Mouse (Mus musculus): ENCODE measurements around the gene Metap1. TPM values are rescaled to one million over a fixed set of nuclear protein-coding genes. Genes with fewer than 3 reads are reported as not detected.

The Metap1 gene
- polyA plus RNA-seq, 1 experiment from 2014 or later, result 96.9 TPM

DNA sequence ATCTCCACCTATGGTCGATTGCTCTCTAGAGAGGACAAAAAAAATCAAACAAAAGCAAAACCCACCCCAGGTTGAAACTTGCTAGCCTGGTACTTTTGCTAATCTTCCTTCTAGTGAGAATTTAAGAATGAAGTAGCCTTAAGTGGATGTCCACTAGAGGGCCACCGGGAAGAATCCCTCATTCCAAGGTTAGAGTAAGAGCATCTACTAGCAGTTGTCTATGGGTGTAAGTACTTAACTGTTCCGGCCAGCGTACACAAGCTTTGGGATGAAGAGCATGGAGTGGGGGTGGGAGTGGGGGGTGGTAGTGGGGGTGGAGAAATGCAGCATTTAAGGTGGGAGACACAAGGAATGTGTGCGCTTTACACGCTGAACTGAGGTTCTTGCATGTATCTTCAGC, 17.4 kb upstream of the Metap1 start:
- CTCF ChIA-PET, result interaction anchor here (0.9 to 3.3 kb wide), 5 partner anchors 9 to 35 kb away, joined by 3 to 21 read pairs (median 13); partner anchors contain the start of gene Eif4e
- DNase-seq (ENCODE audit: low read depth, low spot score), result no peak
- in situ Hi-C loops (cut with MboI; ENCODE audit: low pct_unique_long_range_greater_than_20kb), result loop anchor here (5.0 kb wide), 1 partner anchor 691 kb away; no protein-coding TSS in a partner anchor
- POLR2A ChIA-PET, result interaction anchor here (0.6 kb wide), 1 partner anchor 263 kb away, joined by 3 read pairs; no protein-coding TSS in a partner anchor
- peak; percentile 63 for TF ChIP-seq CTCF (IDR thresholded peaks at IDR 0.05)
- H3K27me3 ChIP-seq, result no peaks in the 10 kb centered on the region
- ATAC-seq, result peak; percentile 74

GRCm38 (mm10) chr3:138503754-138504153, 14.4 kb upstream of the Metap1 start:
- TF ChIP-seq CTCF (IDR thresholded peaks at IDR 0.05), result no peak
- H3K27me3 ChIP-seq, result no peaks in the 10 kb centered on the region
- in situ Hi-C loops (cut with MboI; ENCODE audit: low pct_unique_long_range_greater_than_20kb), result no loop called here
- DNase-seq (ENCODE audit: low read depth, low spot score), result no peak
- ATAC-seq, result no peak
- CTCF ChIA-PET, result no interaction called here
- POLR2A ChIA-PET, result no interaction called here

DNA sequence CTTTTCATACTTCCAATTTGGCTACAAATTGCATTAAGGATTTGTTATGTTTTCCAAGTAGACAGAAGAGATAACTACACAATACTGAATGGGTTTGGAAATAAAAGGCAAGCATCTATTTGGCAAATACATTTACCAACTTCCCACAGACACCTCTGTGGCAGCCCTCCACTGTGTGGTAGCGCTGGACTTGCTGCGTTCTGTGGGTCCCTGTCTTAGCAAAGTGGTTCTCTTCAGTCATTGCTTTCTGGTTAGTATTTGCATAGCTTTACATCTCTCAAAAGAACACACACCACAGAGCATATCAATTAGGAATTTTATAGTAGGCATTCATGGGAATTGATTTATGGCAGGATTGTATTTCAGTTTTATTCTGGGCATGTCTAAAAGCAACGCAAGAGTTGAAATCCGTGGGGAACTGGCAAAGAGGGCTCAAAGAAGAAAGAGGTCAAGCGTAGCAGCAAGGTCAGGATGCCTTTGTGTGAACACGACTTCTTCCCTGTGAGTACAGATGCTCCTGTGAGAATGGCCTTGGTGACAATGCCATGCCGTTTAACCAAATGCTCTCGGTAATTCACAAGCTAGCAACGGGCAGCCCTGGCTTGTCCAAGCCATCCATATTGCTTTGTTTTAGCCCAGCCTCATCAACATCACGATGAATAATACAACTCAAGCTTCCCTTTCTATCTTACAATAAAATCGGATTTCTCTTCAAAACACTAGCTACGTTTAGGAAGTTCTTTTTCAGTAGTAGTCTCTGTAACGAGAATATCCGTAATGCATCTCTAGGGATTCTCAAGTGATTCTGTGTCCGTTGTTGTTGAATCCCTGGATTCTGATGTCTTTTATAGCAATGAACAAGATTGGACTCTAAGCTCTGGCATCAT, 10.8 kb upstream of the Metap1 start:
- POLR2A ChIA-PET, result interaction anchor here (0.6 to 1.3 kb wide), 3 partner anchors 21 to 582 kb away, joined by 3 to 5 read pairs (median 4); partner anchors contain the start of gene Lamtor3
- DNase-seq (ENCODE audit: low read depth, low spot score) (no peak), ATAC-seq (no peak)
- TF ChIP-seq CTCF (IDR thresholded peaks at IDR 0.05), result no peak
- in situ Hi-C loops (cut with MboI; ENCODE audit: low pct_unique_long_range_greater_than_20kb), result no loop called here
- no peaks in the 10 kb centered on the region for H3K27me3 ChIP-seq
- CTCF ChIA-PET, result interaction anchor here (0.8 to 1.3 kb wide), 3 partner anchors 16 to 25 kb away, joined by 3 to 4 read pairs (median 3); partner anchors contain the start of gene Eif4e

GRCm38 (mm10) chr3:138498731-138499130, 9.4 kb upstream of the Metap1 start:
- in situ Hi-C loops (cut with MboI; ENCODE audit: low pct_unique_long_range_greater_than_20kb), result no loop called here
- no peak for TF ChIP-seq CTCF (IDR thresholded peaks at IDR 0.05)
- no peak for DNase-seq (ENCODE audit: low read depth, low spot score)
- ChIA-PET CTCF (interaction anchor here (4.8 kb wide), 1 partner anchor 8 kb away, joined by 21 read pairs; no protein-coding TSS in a partner anchor), POLR2A (interaction anchor here (0.5 kb wide), 1 partner anchor 822 kb away, joined by 4 read pairs; no protein-coding TSS in a partner anchor)
- ATAC-seq, result no peak
- H3K27me3 ChIP-seq, result no peaks in the 10 kb centered on the region

DNA sequence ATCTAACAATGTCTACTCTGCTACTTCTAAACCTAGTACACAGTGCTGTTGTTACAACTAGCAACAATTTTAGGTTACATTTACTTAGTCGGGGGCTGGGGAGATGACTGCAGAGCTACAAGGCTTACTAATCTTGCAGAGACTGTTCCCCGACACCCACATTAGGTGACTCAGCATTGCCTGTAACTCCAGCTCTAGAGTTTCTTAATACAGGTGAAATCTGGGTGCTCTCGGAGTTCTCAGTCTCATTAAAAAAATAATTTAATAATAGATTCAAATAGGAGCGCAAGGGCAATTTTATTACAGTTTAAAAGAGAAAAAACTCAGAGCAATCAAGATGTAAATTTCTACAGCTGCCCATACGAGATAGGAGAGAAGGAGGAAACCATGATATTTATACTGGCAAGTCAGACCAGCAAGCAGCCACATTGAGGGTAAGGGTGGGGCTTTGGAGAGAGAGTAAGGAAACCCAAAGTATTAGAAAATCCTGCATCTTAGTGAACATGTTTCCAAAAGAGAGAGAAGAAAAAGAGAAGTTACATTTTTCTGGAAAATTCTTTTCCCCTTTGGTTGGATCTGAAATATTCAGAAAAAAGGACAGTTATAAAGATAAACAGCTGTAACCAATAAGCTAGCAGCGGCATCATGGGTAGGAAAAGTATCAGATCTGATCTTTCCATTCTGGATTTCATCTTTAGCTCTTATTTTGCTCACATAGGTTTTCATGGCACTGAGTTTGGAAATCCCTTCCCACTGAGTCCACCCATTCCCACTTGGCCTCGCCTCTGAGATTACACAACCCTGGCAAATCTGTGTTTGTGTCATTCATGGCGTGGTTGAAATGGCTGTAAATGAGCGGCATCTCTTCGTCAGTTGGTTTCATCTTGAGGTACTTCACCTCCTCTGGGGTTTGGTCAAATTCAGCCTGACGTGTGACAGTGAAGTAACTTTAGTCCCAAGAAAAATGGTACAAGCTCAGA, 6.1 kb upstream of the Metap1 start:
- in situ Hi-C loops (cut with MboI; ENCODE audit: low pct_unique_long_range_greater_than_20kb), result no loop called here
- TF ChIP-seq CTCF (IDR thresholded peaks at IDR 0.05), result no peak
- CTCF ChIA-PET, result interaction anchor here (1.1 to 4.8 kb wide), 4 partner anchors 9 to 19 kb away, joined by 3 to 21 read pairs (median 3); no protein-coding TSS in a partner anchor
- DNase-seq (ENCODE audit: low read depth, low spot score), result no peak
- POLR2A ChIA-PET, result interaction anchor here (0.6 kb wide), 1 partner anchor 54 kb away, joined by 3 read pairs; no protein-coding TSS in a partner anchor
- ATAC-seq, result no peak
- no peaks in the 10 kb centered on the region for H3K27me3 ChIP-seq

DNA sequence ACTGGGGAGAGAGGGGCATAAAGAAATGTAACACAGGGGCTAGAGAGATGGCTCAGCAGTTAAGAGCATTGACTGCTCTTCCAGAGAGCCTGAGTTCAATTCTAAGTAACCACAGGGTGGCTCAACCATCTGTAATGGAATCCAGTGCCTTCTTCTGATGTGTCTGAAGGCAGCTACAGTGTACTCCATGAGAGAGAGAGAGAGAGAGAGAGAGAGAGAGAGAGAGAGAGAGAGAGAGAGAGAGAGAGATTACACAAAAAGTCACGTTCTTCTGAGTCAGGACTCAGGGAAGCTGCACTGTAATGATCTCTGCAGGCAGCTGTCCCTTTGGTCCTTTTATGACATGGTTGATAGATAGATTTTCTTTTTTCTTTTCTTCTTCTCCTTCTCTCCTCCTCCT, 5.2 kb upstream of the Metap1 start:
- H3K27me3 ChIP-seq, result no peaks in the 10 kb centered on the region
- ChIA-PET POLR2A (interaction anchor here (0.6 kb wide), 1 partner anchor 53 kb away, joined by 3 read pairs; no protein-coding TSS in a partner anchor), CTCF (interaction anchor here (1.7 to 4.8 kb wide), 3 partner anchors 8 to 16 kb away, joined by 3 to 21 read pairs (median 3); no protein-coding TSS in a partner anchor)
- ATAC-seq (no peak), DNase-seq (ENCODE audit: low read depth, low spot score) (no peak)
- in situ Hi-C loops (cut with MboI; ENCODE audit: low pct_unique_long_range_greater_than_20kb), result no loop called here
- TF ChIP-seq CTCF (IDR thresholded peaks at IDR 0.05), result no peak

DNA sequence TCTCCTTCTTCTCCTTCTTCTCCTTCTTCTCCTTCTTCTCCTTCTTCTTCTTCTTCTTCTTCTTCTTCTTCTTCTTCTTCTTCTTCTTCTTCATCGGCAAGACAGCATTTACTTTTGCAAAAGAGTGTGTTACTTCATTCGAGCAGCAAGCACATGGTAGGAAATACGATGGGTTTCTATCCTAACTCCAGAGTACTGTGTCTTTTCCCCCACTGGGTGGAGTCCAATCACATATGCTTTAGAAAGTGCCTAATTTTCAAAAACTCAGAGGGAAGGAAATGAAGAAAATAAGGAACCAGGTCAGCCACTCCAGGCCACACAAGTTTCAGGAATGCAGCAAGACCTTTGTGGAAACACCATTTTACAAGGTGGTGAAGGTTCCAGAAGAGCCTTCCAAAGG, 4.4 kb upstream of the Metap1 start:
- in situ Hi-C loops (cut with MboI; ENCODE audit: low pct_unique_long_range_greater_than_20kb), result no loop called here
- CTCF ChIA-PET, result no interaction called here
- no peaks in the 10 kb centered on the region for H3K27me3 ChIP-seq
- ATAC-seq (no peak), DNase-seq (ENCODE audit: low read depth, low spot score) (no peak)
- no peak for TF ChIP-seq CTCF (IDR thresholded peaks at IDR 0.05)
- POLR2A ChIA-PET, result no interaction called here

DNA sequence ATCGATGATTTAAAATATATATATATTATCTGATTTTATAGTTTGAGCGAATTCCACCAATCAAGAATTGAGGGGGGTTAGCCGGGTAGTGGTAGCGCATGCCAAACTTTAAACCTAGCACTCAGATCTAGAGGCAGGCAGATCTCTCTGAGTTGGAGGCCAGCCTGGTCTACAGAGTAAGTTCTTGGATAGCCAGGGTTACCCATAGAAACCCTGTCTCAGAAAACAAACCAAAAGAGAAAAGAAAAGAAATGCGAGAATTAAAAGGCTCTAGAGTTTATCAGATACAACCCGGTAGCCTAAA, 671 bp upstream of the Metap1 start:
- DNase-seq (ENCODE audit: low read depth, low spot score) (no peak), ATAC-seq (no peak)
- H3K27me3 ChIP-seq, result no peaks in the 10 kb centered on the region
- TF ChIP-seq CTCF (IDR thresholded peaks at IDR 0.05), result no peak
- in situ Hi-C loops (cut with MboI; ENCODE audit: low pct_unique_long_range_greater_than_20kb), result no loop called here
- POLR2A ChIA-PET, result interaction anchor here (0.5 kb wide), 1 partner anchor 506 kb away, joined by 3 read pairs; no protein-coding TSS in a partner anchor
- CTCF ChIA-PET, result interaction anchor here (1.2 to 1.3 kb wide), 2 partner anchors 21 to 250 kb away, joined by 3 to 4 read pairs; no protein-coding TSS in a partner anchor

- TF ChIP-seq CTCF (IDR thresholded peaks at IDR 0.05), result no peak
- no peaks in the 10 kb centered on the region for H3K27me3 ChIP-seq
- DNase-seq (ENCODE audit: low read depth, low spot score) (peak; percentile 4), ATAC-seq (peak; percentile 54)
- ChIA-PET CTCF (interaction anchor here (1.3 to 3.9 kb wide), 2 partner anchors 12 to 22 kb away, joined by 4 to 16 read pairs; no protein-coding TSS in a partner anchor), POLR2A (interaction anchor here (0.8 to 1.5 kb wide), 5 partner anchors 13 to 38 kb away, joined by 3 to 14 read pairs (median 4); partner anchors contain the start of gene Eif4e)
- in situ Hi-C loops (cut with MboI; ENCODE audit: low pct_unique_long_range_greater_than_20kb), result no loop called here
These were observed 560 bp downstream of the Metap1 start for GRCm38 (mm10) chr3:138488584-138489326.
